Mouse (Mus musculus): ENCODE measurements around the gene Ptpn9. TPM values are rescaled to one million over a fixed set of nuclear protein-coding genes. Genes with fewer than 3 reads are reported as not detected.

Ptpn9 gene
- polyA plus RNA-seq, 1 experiment from 2014 or later, result 78.9 TPM

GRCm38 (mm10) chr9:57013756-57014155, 19.0 kb downstream of the Ptpn9 start:
- no peak for DNase-seq (ENCODE audit: low read depth, low spot score)
- in situ Hi-C loops (cut with MboI; ENCODE audit: low pct_unique_long_range_greater_than_20kb), result no loop called here
- ATAC-seq, result no peak
- no peak for TF ChIP-seq CTCF (IDR thresholded peaks at IDR 0.05)
- POLR2A ChIA-PET, result no interaction called here
- CTCF ChIA-PET, result no interaction called here
- H3K27me3 ChIP-seq, result no peaks in the 10 kb centered on the region

- CTCF ChIA-PET, result no interaction called here
- in situ Hi-C loops (cut with MboI; ENCODE audit: low pct_unique_long_range_greater_than_20kb), result no loop called here
- no peak for ATAC-seq
- POLR2A ChIA-PET, result no interaction called here
- H3K27me3 ChIP-seq, result no peaks in the 10 kb centered on the region
- no peak for DNase-seq (ENCODE audit: low read depth, low spot score)
- TF ChIP-seq CTCF (IDR thresholded peaks at IDR 0.05), result peak; percentile 17
Observed at GRCm38 (mm10) chr9:57014766-57015165, 20.0 kb downstream of the Ptpn9 start.

GRCm38 (mm10) chr9:57017631-57018030, 22.9 kb downstream of the Ptpn9 start:
- POLR2A ChIA-PET, result no interaction called here

GRCm38 (mm10) chr9:57031756-57032155, 37.0 kb downstream of the Ptpn9 start:
- DNase-seq (ENCODE audit: low read depth, low spot score) (no peak), ATAC-seq (no peak)
- in situ Hi-C loops (cut with MboI; ENCODE audit: low pct_unique_long_range_greater_than_20kb), result no loop called here
- ChIA-PET POLR2A (no interaction called here), CTCF (interaction anchor here (2.4 kb wide), 1 partner anchor 11 kb away, joined by 8 read pairs; no protein-coding TSS in a partner anchor)
- TF ChIP-seq CTCF (IDR thresholded peaks at IDR 0.05), result no peak
- no peaks in the 10 kb centered on the region for H3K27me3 ChIP-seq

More at GRCm38 (mm10) chr9:57017631-57018030, 22.9 kb downstream of the Ptpn9 start:
- in situ Hi-C loops (cut with MboI; ENCODE audit: low pct_unique_long_range_greater_than_20kb), result no loop called here
- TF ChIP-seq CTCF (IDR thresholded peaks at IDR 0.05), result no peak
- no peak for ATAC-seq
- no peak for DNase-seq (ENCODE audit: low read depth, low spot score)
- CTCF ChIA-PET, result no interaction called here
- no peaks in the 10 kb centered on the region for H3K27me3 ChIP-seq

GRCm38 (mm10) chr9:57056237-57056636, 61.5 kb downstream of the Ptpn9 start:
- CTCF ChIA-PET, result interaction anchor here (0.9 to 2.3 kb wide), 3 partner anchors 13 to 75 kb away, joined by 3 to 9 read pairs (median 4); partner anchors contain the start of gene Man2c1
- in situ Hi-C loops (cut with MboI; ENCODE audit: low pct_unique_long_range_greater_than_20kb), result loop anchor here (10.0 kb wide), 1 partner anchor 159 kb away; no protein-coding TSS in a partner anchor
- TF ChIP-seq CTCF (IDR thresholded peaks at IDR 0.05), result peak; percentile 60
- ATAC-seq (no peak), DNase-seq (ENCODE audit: low read depth, low spot score) (no peak)
- POLR2A ChIA-PET, result interaction anchor here (0.5 kb wide), 1 partner anchor 71 kb away, joined by 3 read pairs; no protein-coding TSS in a partner anchor
- H3K27me3 ChIP-seq, result no peaks in the 10 kb centered on the region

GRCm38 (mm10) chr9:57064164-57064563, 69.4 kb downstream of the Ptpn9 start:
- in situ Hi-C loops (cut with MboI; ENCODE audit: low pct_unique_long_range_greater_than_20kb), result no loop called here
- DNase-seq (ENCODE audit: low read depth, low spot score) (no peak), ATAC-seq (no peak)
- ChIA-PET POLR2A (no interaction called here), CTCF (no interaction called here)
- no peak for TF ChIP-seq CTCF (IDR thresholded peaks at IDR 0.05)
- H3K27me3 ChIP-seq, result no peaks in the 10 kb centered on the region

- TF ChIP-seq CTCF (IDR thresholded peaks at IDR 0.05), result no peak
- in situ Hi-C loops (cut with MboI; ENCODE audit: low pct_unique_long_range_greater_than_20kb), result no loop called here
- ChIA-PET POLR2A (interaction anchor here (0.7 kb wide), 1 partner anchor 141 kb away, joined by 4 read pairs; no protein-coding TSS in a partner anchor), CTCF (no interaction called here)
- no peaks in the 10 kb centered on the region for H3K27me3 ChIP-seq
- DNase-seq (ENCODE audit: low read depth, low spot score) (no peak), ATAC-seq (no peak)
Observed at GRCm38 (mm10) chr9:57068266-57068665, 73.5 kb downstream of the Ptpn9 start.

GRCm38 (mm10) chr9:57070262-57070661, 75.5 kb downstream of the Ptpn9 start:
- ATAC-seq, result no peak
- ChIA-PET POLR2A (interaction anchor here (1.0 kb wide), 1 partner anchor 12 kb away, joined by 3 read pairs; no protein-coding TSS in a partner anchor), CTCF (interaction anchor here (1.1 kb wide), 1 partner anchor 36 kb away, joined by 3 read pairs; no protein-coding TSS in a partner anchor)
- in situ Hi-C loops (cut with MboI; ENCODE audit: low pct_unique_long_range_greater_than_20kb), result loop anchor here (10.0 kb wide), 1 partner anchor 165 kb away; the partner anchor contains the start of gene Trcg1
- no peak for TF ChIP-seq CTCF (IDR thresholded peaks at IDR 0.05)
- no peak for DNase-seq (ENCODE audit: low read depth, low spot score)
- no peaks in the 10 kb centered on the region for H3K27me3 ChIP-seq

GRCm38 (mm10) chr9:57070800-57071545, 76.2 kb downstream of the Ptpn9 start:
- TF ChIP-seq CTCF (IDR thresholded peaks at IDR 0.05), result no peak
- ChIA-PET CTCF (interaction anchor here (1.0 to 1.1 kb wide), 2 partner anchors 13 to 37 kb away, joined by 3 read pairs; no protein-coding TSS in a partner anchor), POLR2A (interaction anchor here (0.8 to 0.9 kb wide), 2 partner anchors 60 to 62 kb away, joined by 3 to 4 read pairs; no protein-coding TSS in a partner anchor)
- DNase-seq (ENCODE audit: low read depth, low spot score) (no peak), ATAC-seq (no peak)
- in situ Hi-C loops (cut with MboI; ENCODE audit: low pct_unique_long_range_greater_than_20kb), result loop anchor here (10.0 kb wide), 1 partner anchor 164 kb away; the partner anchor contains the start of gene Trcg1
- no peaks in the 10 kb centered on the region for H3K27me3 ChIP-seq

- no peak for ATAC-seq
- no peak for TF ChIP-seq CTCF (IDR thresholded peaks at IDR 0.05)
Observed at GRCm38 (mm10) chr9:57071801-57072351, 77.2 kb downstream of the Ptpn9 start, which contains the start of gene Sin3a. Gene Sin3a, plus strand, starts transcription at chr9:57072040.

More at GRCm38 (mm10) chr9:57071801-57072351, 77.2 kb downstream of the Ptpn9 start, which contains the start of gene Sin3a:
- no peaks in the 10 kb centered on the region for H3K27me3 ChIP-seq
- POLR2A ChIA-PET, result interaction anchor here (0.6 to 1.0 kb wide), 4 partner anchors 61 to 143 kb away, joined by 3 read pairs; partner anchors contain the start of gene Snx33
- in situ Hi-C loops (cut with MboI; ENCODE audit: low pct_unique_long_range_greater_than_20kb), result loop anchor here (10.0 kb wide), 1 partner anchor 163 kb away; the partner anchor contains the start of gene Trcg1
- DNase-seq (ENCODE audit: low read depth, low spot score), result no peak
- CTCF ChIA-PET, result interaction anchor here (1.2 kb wide), 1 partner anchor 361 kb away, joined by 3 read pairs; no protein-coding TSS in a partner anchor
